Mouse (Mus musculus) CH12.LX (cell line): ENCODE measurements around the gene AL732309.1. TPM values are rescaled to one million over a fixed set of nuclear protein-coding genes. Genes with fewer than 3 reads are reported as not detected.

Experiments used
- DNase-seq: peaks from one replicate; pipeline ENCODE4 v3.0.0-alpha.2; 2013; ENCODE audit errors: extremely low read depth
- H3K27ac ChIP-seq: 2 replicates; pipeline ENCODE4 v1.5.1; 2012; ENCODE audit warnings: low read depth, mild to moderate bottlenecking, control low read depth, moderate library complexity; ENCODE audit not compliant: insufficient read depth
- H3K27me3 ChIP-seq: replicated peaks from 2 replicates; pipeline ENCODE3; 2012; ENCODE audit warnings: inconsistent platforms
- H3K36me3 ChIP-seq, 2 experiments: replicated peaks in 1 of 2; 2 replicates each; pipeline versions ENCODE3 to v1.6.1; 2012; ENCODE audit warnings: inconsistent platforms in 1 of 2, low read length in 1 of 2, mild to moderate bottlenecking in 1 of 2, mixed read lengths in 1 of 2, moderate library complexity in 1 of 2; ENCODE audit not compliant: control insufficient read depth in 1 of 2, insufficient read depth in 1 of 2
- H3K4me1 ChIP-seq, 2 experiments: 2 replicates each; pipeline ENCODE4 v1.6.1; 2012; ENCODE audit warnings: inconsistent platforms in 1 of 2, moderate library complexity in 1 of 2; ENCODE audit not compliant: insufficient read depth in 2 of 2, control insufficient read depth in 1 of 2
- H3K4me2 ChIP-seq: 2 replicates; pipeline ENCODE4 v1.6.1; 2012; ENCODE audit warnings: low read depth, mild to moderate bottlenecking, control low read depth; ENCODE audit not compliant: poor library complexity, insufficient read depth, severe bottlenecking
- H3K4me3 ChIP-seq, 3 experiments: fragments of 150-350 bp in 1 of 3; sonication (generic) in 1 of 3; replicated peaks in 1 of 3; 2 replicates each; pipeline versions ENCODE3 to v1.5.1; 2011 to 2012; ENCODE audit warnings: low read depth in 2 of 3, low read length in 2 of 3, mild to moderate bottlenecking in 2 of 3, moderate library complexity in 2 of 3, control low read depth in 1 of 3, improper control_type of control experiment in 1 of 3, inconsistent platforms in 1 of 3, mixed read lengths in 1 of 3; ENCODE audit not compliant: poor library complexity in 1 of 3
- H3K79me2 ChIP-seq: replicated peaks from 2 replicates; pipeline ENCODE4 v1.6.1; 2012; ENCODE audit warnings: mild to moderate bottlenecking, moderate library complexity; ENCODE audit not compliant: control insufficient read depth, poor library complexity, insufficient read depth, severe bottlenecking; ENCODE audit errors: extremely low read depth
- H3K9ac ChIP-seq: 2 replicates; pipeline ENCODE4 v1.6.1; 2012; ENCODE audit warnings: low read depth, mild to moderate bottlenecking, control low read depth, moderate library complexity; ENCODE audit not compliant: insufficient read depth
- H3K9me3 ChIP-seq: replicated peaks from 2 replicates; pipeline ENCODE3; 2012; ENCODE audit warnings: low read length, inconsistent platforms, mixed read lengths
- BHLHE40 ChIP-seq: IDR thresholded peaks from 2 replicates; pipeline ENCODE4 v1.6.1; 2011; ENCODE audit warnings: mild to moderate bottlenecking, low read depth, low read length, improper control_type of control experiment
- CTCF ChIP-seq, 2 experiments: IDR thresholded peaks in 1 of 2; conservative IDR thresholded peaks in 1 of 2; 2 replicates each; pipeline ENCODE4 v1.5.1; 2011 to 2012; ENCODE audit warnings: low read depth in 2 of 2, low read length in 2 of 2, improper control_type of control experiment in 1 of 2, inconsistent platforms in 1 of 2, mild to moderate bottlenecking in 1 of 2, moderate library complexity in 1 of 2
- ELF1 ChIP-seq: IDR thresholded peaks from 2 replicates; pipeline ENCODE4 v1.6.1; 2014; ENCODE audit warnings: low read depth, mild to moderate bottlenecking, inconsistent platforms, low read length, improper control_type of control experiment
- ETS1 ChIP-seq: conservative IDR thresholded peaks from 2 replicates; pipeline ENCODE4 v1.6.1; 2012; ENCODE audit warnings: low read depth, mild to moderate bottlenecking, inconsistent platforms, low read length, improper control_type of control experiment, moderate library complexity
- HCFC1 ChIP-seq: IDR thresholded peaks from 2 replicates; pipeline ENCODE4 v1.6.1; 2012; ENCODE audit warnings: low read depth, mild to moderate bottlenecking, inconsistent platforms, low read length, improper control_type of control experiment
- IRF4 ChIP-seq: IDR thresholded peaks from 2 replicates; pipeline ENCODE4 v1.6.1; 2014; ENCODE audit warnings: low read depth, mild to moderate bottlenecking, inconsistent platforms, low read length, improper control_type of control experiment
- JUN ChIP-seq: IDR thresholded peaks from 2 replicates; pipeline ENCODE4 v1.6.1; 2011; ENCODE audit warnings: low read depth, mild to moderate bottlenecking, low read length, improper control_type of control experiment, moderate library complexity; ENCODE audit not compliant: insufficient read depth
- MAZ ChIP-seq: IDR thresholded peaks from 2 replicates; pipeline ENCODE4 v1.6.1; 2012; ENCODE audit warnings: low read depth, mild to moderate bottlenecking, inconsistent platforms, low read length, improper control_type of control experiment, moderate library complexity
- MXI1 ChIP-seq: IDR thresholded peaks from 2 replicates; pipeline ENCODE4 v1.6.1; 2011; ENCODE audit warnings: mild to moderate bottlenecking, low read depth, low read length, improper control_type of control experiment
- NELFE ChIP-seq: IDR thresholded peaks from 2 replicates; pipeline ENCODE4 v1.6.1; 2011; ENCODE audit warnings: low read depth, low read length, improper control_type of control experiment
- POLR2A ChIP-seq: IDR thresholded peaks from 2 replicates; pipeline ENCODE4 v1.6.1; 2011; ENCODE audit warnings: low read depth, mild to moderate bottlenecking, improper control_type of control experiment, low read length
- POLR2AphosphoS2 ChIP-seq: IDR thresholded peaks from 2 replicates; pipeline ENCODE4 v1.6.1; 2011; ENCODE audit warnings: low read depth, low read length, improper control_type of control experiment
- RAD21 ChIP-seq: IDR thresholded peaks from 2 replicates; pipeline ENCODE4 v1.6.1; 2011; ENCODE audit warnings: low read depth, mild to moderate bottlenecking, low read length, improper control_type of control experiment, moderate library complexity
- SMC3 ChIP-seq: IDR thresholded peaks from 2 replicates; pipeline ENCODE4 v1.6.1; 2011; ENCODE audit warnings: low read depth, low read length, improper control_type of control experiment
- UBTF ChIP-seq: IDR thresholded peaks from 2 replicates; pipeline ENCODE4 v1.6.1; 2012; ENCODE audit warnings: low read depth, mild to moderate bottlenecking, inconsistent platforms, low read length, improper control_type of control experiment, moderate library complexity
- USF1 ChIP-seq: IDR thresholded peaks from 2 replicates; pipeline ENCODE4 v1.6.1; 2014; ENCODE audit warnings: low read depth, mild to moderate bottlenecking, inconsistent platforms, low read length, improper control_type of control experiment
- USF2 ChIP-seq: conservative IDR thresholded peaks from 2 replicates; pipeline ENCODE4 v1.6.1; 2011; ENCODE audit warnings: low read depth, low read length, improper control_type of control experiment
- ZMIZ1 ChIP-seq: IDR thresholded peaks from 2 replicates; pipeline ENCODE4 v1.6.1; 2012; ENCODE audit warnings: low read depth, mild to moderate bottlenecking, inconsistent platforms, low read length, improper control_type of control experiment
- ZNF384 ChIP-seq: IDR thresholded peaks from 2 replicates; pipeline ENCODE4 v1.6.1; 2012; ENCODE audit warnings: low read depth, low read length, improper control_type of control experiment, inconsistent platforms
- dilution Hi-C: fragments of 300-500 bp; cut with MboI; formaldehyde crosslinking; loops from 2 replicates; pipeline ENCODE4 v1.14.3; 2020; ENCODE audit warnings: low sequenced_read_pairs; ENCODE audit not compliant: extremely low pct_unique_long_range_greater_than_20kb, extremely low pct_ligation_motif_present
- in situ Hi-C: fragments of 300-500 bp; cut with MboI; formaldehyde crosslinking; loops from 3 replicates; pipeline ENCODE4 v1.14.3; 2019; ENCODE audit warnings: low sequenced_read_pairs, low pct_ligation_motif_present, low pct_unique_long_range_greater_than_20kb, mixed read lengths
- polyA plus RNA-seq: library from polyadenylated mRNA; unstranded; fragments of >175 nt; gene quantifications from 2 replicates; pipeline ENCODE4 v1.2.1, GENCODE M21; 2012; ENCODE audit warnings: low read depth; ENCODE audit not compliant: insufficient read length
- total RNA-seq, 2 experiments: library from RNA; depleted of rRNA; stranded (reverse); fragments of 300-350 nt in 1 of 2; fragments of >200 nt in 1 of 2; gene quantifications; 2 replicates each; pipeline ENCODE4 v1.2.3; 2012 to 2014

The AL732309.1 gene
- total and polyA plus RNA-seq, 3 experiments, result 4.5 to 8.9 (median 6.7) TPM

- H3K4me3 ChIP-seq, result peak overlapping the region; percentile 80 to 86 (median 83)
- H3K4me2 ChIP-seq, result peak overlapping the region; percentile 48
- peaks cover 0 to 16% of the 10 kb centered on the region in 2 experiments for H3K36me3 ChIP-seq
- peaks cover 5% of the 10 kb centered on the region; the same call in 1 of the 2 replicates for H3K79me2 ChIP-seq
- TF ChIP-seq USF1 (no peak), POLR2A (no peak), SMC3 (no peak), JUN (no peak), ZMIZ1 (no peak), RAD21 (no peak), MXI1 (no peak), USF2 (no peak), CTCF (conservative IDR thresholded peaks at IDR 0.05 in 1 of 2, IDR thresholded peaks at IDR 0.05 in 1 of 2; ENCODE audit: low read depth in 2 of 2, low read length in 2 of 2) (no peak), UBTF (no peak), POLR2AphosphoS2 (no peak), MAZ (no peak), HCFC1 (no peak), IRF4 (no peak)
- DNase-seq, result no peak
- peak overlapping the region; percentile 72; the same call in 1 of the 2 replicates for H3K9ac ChIP-seq
- no peak overlapping the region for H3K27ac ChIP-seq
- H3K9me3 ChIP-seq, result no peaks in the 10 kb centered on the region
- dilution Hi-C loops (no loop called here), in situ Hi-C loops (no loop called here)
- no peaks in the 10 kb centered on the region for H3K27me3 ChIP-seq
- H3K4me1 ChIP-seq, result peaks cover 23 to 60% of the 10 kb centered on the region in 2 experiments
These were observed 17.1 kb upstream of the AL732309.1 start for GRCm38 (mm10) chr2:25263623-25264285.

- H3K27ac ChIP-seq, result 0 out of 2 replicates have a peak overlapping the region, but pooled peaks have one; percentile 8
- H3K4me3 ChIP-seq, result peak overlapping the region; percentile 80 to 86 (median 83)
- H3K27me3 ChIP-seq, result no peaks in the 10 kb centered on the region
- H3K36me3 ChIP-seq, result peaks cover 0 to 9% of the 10 kb centered on the region in 2 experiments
- peaks cover 23 to 52% of the 10 kb centered on the region in 2 experiments for H3K4me1 ChIP-seq
- in situ Hi-C loops (no loop called here), dilution Hi-C loops (no loop called here)
- H3K9me3 ChIP-seq, result no peaks in the 10 kb centered on the region
- no peak for DNase-seq
- H3K79me2 ChIP-seq, result peaks cover 5% of the 10 kb centered on the region; the same call in 1 of the 2 replicates
- peak overlapping the region; percentile 48 for H3K4me2 ChIP-seq
- TF ChIP-seq ETS1, result no peak
- TF ChIP-seq ELF1, result peak; percentile 37
- no peak for TF ChIP-seq HCFC1
- TF ChIP-seq SMC3, result no peak
- TF ChIP-seq UBTF, result peak; percentile 77; the same call in 1 of the 2 replicates
- peak; percentile 53 for TF ChIP-seq BHLHE40
- TF ChIP-seq MXI1, result 0 out of 2 replicates have a peak, but pooled peaks have one; percentile 16
- no peak for TF ChIP-seq ZNF384
- TF ChIP-seq NELFE, result peak; percentile 4; the same call in 1 of the 2 replicates
- H3K9ac ChIP-seq, result peak overlapping the region; percentile 72
These were observed 16.3 kb upstream of the AL732309.1 start for GRCm38 (mm10) chr2:25262795-25263622.
